Comparison of ENCODE assay signal across 9 mouse cellular contexts in the genomic region with DNA sequence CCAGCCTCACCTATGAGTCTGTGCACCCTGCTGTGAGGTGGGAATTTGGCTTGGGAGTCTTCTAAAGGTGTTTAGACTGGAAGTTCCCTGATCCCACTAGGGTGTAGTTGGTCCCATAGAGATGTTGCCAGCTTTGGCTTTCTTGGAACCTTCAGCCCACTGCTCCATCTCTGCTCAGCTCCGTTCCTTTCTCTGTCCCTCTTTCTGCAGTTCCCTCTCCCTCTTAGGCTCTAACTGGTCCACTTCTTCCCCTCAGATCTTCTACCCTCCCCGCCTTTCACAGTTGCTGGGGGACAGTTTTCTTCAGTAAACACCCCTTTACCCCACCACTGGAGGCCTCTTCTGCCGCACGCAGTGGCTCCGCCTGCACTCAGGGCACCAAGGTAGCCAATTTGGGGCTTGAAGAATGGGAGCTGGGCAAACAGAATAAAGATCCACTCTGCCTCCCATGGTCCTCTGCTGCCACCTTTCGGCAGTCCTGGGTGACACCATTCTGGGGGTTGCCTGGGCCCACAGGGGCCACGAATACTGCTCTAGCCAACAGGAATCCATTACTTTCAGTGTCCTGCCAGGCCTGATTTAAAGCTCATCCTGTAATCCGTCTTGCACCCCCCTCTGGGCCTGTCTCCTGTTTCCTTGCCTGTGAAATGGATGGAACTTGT.
DNase-seq lines count a peak whose midpoint lies in the region; TF ChIP-seq lines count a peak whose summit lies in the region.
"Had no signal": no experiment of that assay in that cellular context is flagged by ENCODE, and none has a peak within 500 bp of the region (broad histone marks: within the 10 kb centered on the region; RNA-seq: fewer than 3 reads in every experiment).

No protein-coding gene starts in this region.

- H3K9ac ChIP-seq in ES-Bruce4 (ENCODE audit: low read depth, poor library complexity, severe bottlenecking) = no peak overlapping the region
- H3K9ac ChIP-seq: heart, embryonic 15.5 days had no signal

- no peak overlapping the region for H3K4me3 ChIP-seq in ES-Bruce4 (ENCODE audit: low read depth, low read length)
- no peak overlapping the region for H3K4me3 ChIP-seq in bone marrow, adult 2 months (replicated peaks; ENCODE audit: control insufficient read depth, low read depth, low read length)
- no peak overlapping the region for H3K4me3 ChIP-seq in layer of hippocampus, adult 2 months
- H3K4me3 ChIP-seq: heart, embryonic 15.5 days had no signal

- H3K4me1 ChIP-seq in ES-Bruce4 (ENCODE audit: control insufficient read depth, insufficient read depth, low read length) = no peaks in the 10 kb centered on the region
- no peaks in the 10 kb centered on the region for H3K4me1 ChIP-seq in bone marrow, adult 2 months (ENCODE audit: control insufficient read depth, insufficient read depth, low read length)
- H3K4me1 ChIP-seq: heart, embryonic 15.5 days had no signal

- intact Hi-C loops in heart, postnatal 36 days (cut with DNase I) = loop anchor here (1.0 to 10.0 kb wide), 3 partner anchors 135 to 528 kb away; no protein-coding TSS in a partner anchor

- H3K27me3 ChIP-seq in ES-Bruce4 (ENCODE audit: control insufficient read depth, insufficient read depth, low read length, poor library complexity, severe bottlenecking) = no peaks in the 10 kb centered on the region

- H3K27ac ChIP-seq in ES-Bruce4 (ENCODE audit: insufficient read depth, low read length) = no peak overlapping the region
- H3K27ac ChIP-seq in bone marrow, adult 2 months (ENCODE audit: control insufficient read depth, insufficient read depth, low read depth, low read length, poor library complexity) = no peak overlapping the region
- H3K27ac ChIP-seq in layer of hippocampus, adult 2 months = no peak overlapping the region
- H3K27ac ChIP-seq: heart, embryonic 15.5 days had no signal

- peak; percentile 10 for DNase-seq in fibroblast of lung, adult 2 months (ENCODE audit: low read depth)
- DNase-seq in heart, postnatal 36 days = peak; percentile 63 to 68
- DNase-seq in layer of hippocampus, adult 2 months (ENCODE audit: low spot score in 2 of 2) = peak; percentile 25 to 66
- DNase-seq in lung, postnatal 14 days = peak; percentile 72
- DNase-seq in right cerebral cortex, adult 18-20 months = peak; percentile 29
- DNase-seq in urinary bladder, adult 2 months (ENCODE audit: low spot score) = peak; percentile 44

- H3K36me3 ChIP-seq in ES-Bruce4 (ENCODE audit: control insufficient read depth, insufficient read depth, low read length, poor library complexity, severe bottlenecking) = no peaks in the 10 kb centered on the region
- H3K36me3 ChIP-seq: heart, embryonic 15.5 days had no signal

- 21% methylated on average over 8 of the region's 8 CpGs for WGBS in bone marrow, adult 2 months

- no peak for TF ChIP-seq EP300 in ES-Bruce4 (IDR thresholded peaks at IDR 0.05; ENCODE audit: insufficient read depth, low read depth, low read length)

- TF ChIP-seq POLR2A in ES-Bruce4 (IDR thresholded peaks at IDR 0.05; ENCODE audit: insufficient read depth, low read length) = no peak
- TF ChIP-seq POLR2A in bone marrow, adult 2 months (IDR thresholded peaks at IDR 0.05; ENCODE audit: borderline replicate concordance, control insufficient read depth, low read depth, low read length) = no peak

- peak; percentile 60 for TF ChIP-seq CTCF in ES-Bruce4 (IDR thresholded peaks at IDR 0.05; ENCODE audit: low read depth, low read length)
- peak; percentile 67 for TF ChIP-seq CTCF in bone marrow, adult 2 months (IDR thresholded peaks at IDR 0.05; ENCODE audit: control insufficient read depth, insufficient read depth, low read length)
- peak; percentile 89 for TF ChIP-seq CTCF in layer of hippocampus, adult 2 months (conservative IDR thresholded peaks at IDR 0.05)

- H3K9me3 ChIP-seq in ES-Bruce4 (replicated peaks; ENCODE audit: control insufficient read depth, insufficient read depth, low read length, poor library complexity, severe bottlenecking) = no peaks in the 10 kb centered on the region
- H3K9me3 ChIP-seq: heart, embryonic 15.5 days had no signal

Comparison
In these comparisons a context has a peak if more than half of its experiments do, and no peak if none do; other contexts are left out.
1. DNase-seq: peak in every context shown above with its lines; median percentile 72 in lung, postnatal 14 days; 66 in heart, postnatal 36 days; 46 in layer of hippocampus, adult 2 months; 44 in urinary bladder, adult 2 months; 29 in right cerebral cortex, adult 18-20 months; 10 in fibroblast of lung, adult 2 months.